Mouse (Mus musculus): ENCODE data around the gene Rab36. TPM values are rescaled to one million over a fixed set of nuclear protein-coding genes. Genes with fewer than 3 reads are reported as not detected.

Rab36 gene
- not detected for polyA plus RNA-seq (2017; shearing (Covaris generic))

DNA sequence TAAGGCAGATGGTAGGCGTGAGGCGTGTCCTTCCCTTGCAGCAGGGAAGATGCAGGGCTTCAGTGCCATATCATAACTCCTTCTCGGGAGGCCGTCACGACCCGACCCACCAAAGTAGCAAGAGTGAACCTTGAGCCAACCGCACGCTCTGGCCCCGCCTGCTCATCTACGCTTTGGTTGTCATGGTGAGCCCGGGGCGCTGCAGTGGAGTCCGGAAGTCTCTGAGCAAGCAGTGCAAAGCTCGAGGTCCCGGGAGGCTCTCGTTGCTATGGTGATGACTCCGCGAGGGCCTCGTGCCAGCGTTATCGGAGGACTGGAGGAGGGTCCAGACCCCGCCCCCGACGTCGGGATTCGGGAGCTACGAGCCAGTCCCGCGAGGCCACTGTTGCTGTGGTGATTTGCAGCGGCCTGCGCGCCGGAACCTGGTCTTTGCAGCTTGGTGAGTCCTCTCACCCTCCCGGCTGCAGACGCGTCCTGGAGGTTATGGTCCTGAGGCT lies at the start of gene Rab36:
TSS of gene Rab36 (plus strand) at position 176 of the 497 bp plus-strand sequence.

DNA sequence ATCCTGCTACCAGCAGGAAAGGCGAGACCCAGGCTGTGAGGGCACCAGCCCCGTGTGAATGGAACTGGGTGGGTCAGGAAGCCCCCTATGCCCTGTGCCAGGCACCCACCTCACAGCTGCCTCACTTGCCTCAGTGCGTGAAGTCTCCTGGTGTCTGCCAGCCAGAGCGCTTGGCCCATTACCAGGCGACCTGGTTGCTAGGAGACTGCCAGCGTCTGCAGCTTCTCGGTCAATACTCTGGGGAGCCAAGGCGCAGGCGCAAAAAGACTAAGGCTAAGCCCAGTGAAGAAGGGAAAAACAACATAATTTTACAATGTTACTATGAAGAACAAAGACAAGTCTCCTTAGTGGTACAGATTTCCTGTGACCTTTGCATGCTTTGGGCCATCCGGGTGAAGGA lies 4.5 kb upstream of the Rab36 start, which contains the start of gene Rsph14:
TSS of gene Rsph14 (minus strand) at position 192 of the 400 bp plus-strand sequence.

DNA sequence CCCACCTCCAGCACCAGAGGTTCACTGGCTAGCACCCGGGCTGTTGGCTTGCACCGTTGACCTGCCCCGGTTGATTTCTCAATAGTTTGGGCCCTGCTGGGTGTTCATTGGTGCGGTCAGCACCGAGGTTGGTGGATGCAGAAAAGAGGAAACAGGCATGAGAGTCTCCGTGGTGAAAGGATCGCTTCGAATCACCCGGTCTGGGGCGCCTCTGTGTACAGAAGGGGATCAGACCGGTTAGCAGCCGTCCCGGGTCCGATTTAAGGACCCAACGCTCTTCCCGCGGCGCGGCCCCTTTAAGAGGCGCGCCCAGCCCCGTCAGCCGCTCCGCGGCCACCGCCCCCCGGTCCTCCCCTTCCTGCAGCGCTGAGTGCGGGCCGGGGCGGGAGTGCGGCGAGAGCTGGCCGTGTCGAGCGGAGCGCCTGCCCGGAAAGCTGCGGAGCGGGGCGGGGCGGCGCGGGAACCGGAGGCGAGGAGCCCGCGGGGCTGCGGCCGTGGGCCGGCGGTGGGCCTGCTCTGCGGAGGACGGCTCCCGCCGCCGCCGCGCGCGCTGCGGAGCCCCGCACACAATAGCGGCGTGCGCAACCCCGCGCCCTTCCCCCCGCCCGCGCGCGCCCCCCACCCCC lies 23.5 kb downstream of the Rab36 start, which contains the start of gene Bcr:
TSS of gene Bcr (plus strand) at position 376 of the 626 bp plus-strand sequence.

Other genes with a start within 250 kb of the Rab36 start
- not detected for gene Gnaz, start 69.9 kb upstream of the Rab36 start, polyA plus RNA-seq (2017; shearing (Covaris generic))
- gene Rsph14, start 4.5 kb upstream of the Rab36 start, polyA plus RNA-seq (2017; shearing (Covaris generic)) = not detected
- gene Bcr, start 23.5 kb downstream of the Rab36 start, polyA plus RNA-seq (2017; shearing (Covaris generic)) = 4.1 TPM
- gene Specc1l, start 175.0 kb downstream of the Rab36 start, polyA plus RNA-seq (2017; shearing (Covaris generic)) = 66.0 TPM